Mouse (Mus musculus) lung, embryonic 15.5 days (tissue): ENCODE results near the gene Gm16181. TPM values are rescaled to one million over a fixed set of nuclear protein-coding genes. Genes with fewer than 3 reads are reported as not detected.

Source experiments
- ATAC-seq: fragments of 200-750 bp; cut with Nextera tagmentation; 2 replicates; pipeline ENCODE4 v1.8.0; 2017; ENCODE audit warnings: moderate number of reproducible peaks, borderline replicate concordance; ENCODE audit not compliant: low FRiP score, low TSS enrichment; ENCODE audit errors: extremely low read depth
- H3K27ac ChIP-seq: fragments of 300-500 bp; sonication (generic); 2 replicates; pipeline ENCODE4 v1.5.1; 2015; ENCODE audit warnings: moderate library complexity, mild to moderate bottlenecking, inconsistent platforms
- H3K27me3 ChIP-seq: fragments of 300-500 bp; sonication (generic); 2 replicates; pipeline ENCODE4 v1.6.1; 2015; ENCODE audit warnings: inconsistent platforms
- H3K36me3 ChIP-seq: fragments of 300-500 bp; sonication (generic); 2 replicates; pipeline ENCODE4 v1.6.1; 2015; ENCODE audit warnings: inconsistent platforms
- H3K4me1 ChIP-seq: fragments of 300-500 bp; sonication (generic); 2 replicates; pipeline ENCODE4 v1.6.1; 2015; ENCODE audit warnings: inconsistent platforms
- H3K4me2 ChIP-seq: fragments of 300-500 bp; sonication (generic); 2 replicates; pipeline ENCODE4 v1.6.1; 2015; ENCODE audit warnings: inconsistent platforms, mild to moderate bottlenecking, moderate library complexity
- H3K4me3 ChIP-seq: fragments of 300-500 bp; sonication (generic); 2 replicates; pipeline ENCODE4 v1.5.1; 2015; ENCODE audit warnings: mild to moderate bottlenecking, inconsistent platforms
- H3K9ac ChIP-seq: fragments of 300-500 bp; sonication (generic); 2 replicates; pipeline ENCODE4 v1.6.1; 2015; ENCODE audit warnings: inconsistent platforms
- H3K9me3 ChIP-seq: fragments of 300-500 bp; sonication (generic); 2 replicates; pipeline ENCODE4 v1.6.1; 2016; ENCODE audit warnings: inconsistent platforms
- WGBS: fragments of 180-500 bp; shearing (Covaris S2); methylation state at CpG from one replicate; pipeline ENCODE4 v1.1.7; 2015; 5-methylcytosine and 5-hydroxymethylcytosine counted together
- polyA plus RNA-seq: library from polyadenylated mRNA; unstranded; fragments of >200 nt; fragmentation: Nextera tagmentation; extraction: Ambion mirVana; gene quantifications from 2 replicates; pipeline ENCODE4 v1.2.1, GENCODE M21; 2015

The Gm16181 gene
- polyA plus RNA-seq, 1 experiment from 2014 or later, result 0.75 TPM

DNA sequence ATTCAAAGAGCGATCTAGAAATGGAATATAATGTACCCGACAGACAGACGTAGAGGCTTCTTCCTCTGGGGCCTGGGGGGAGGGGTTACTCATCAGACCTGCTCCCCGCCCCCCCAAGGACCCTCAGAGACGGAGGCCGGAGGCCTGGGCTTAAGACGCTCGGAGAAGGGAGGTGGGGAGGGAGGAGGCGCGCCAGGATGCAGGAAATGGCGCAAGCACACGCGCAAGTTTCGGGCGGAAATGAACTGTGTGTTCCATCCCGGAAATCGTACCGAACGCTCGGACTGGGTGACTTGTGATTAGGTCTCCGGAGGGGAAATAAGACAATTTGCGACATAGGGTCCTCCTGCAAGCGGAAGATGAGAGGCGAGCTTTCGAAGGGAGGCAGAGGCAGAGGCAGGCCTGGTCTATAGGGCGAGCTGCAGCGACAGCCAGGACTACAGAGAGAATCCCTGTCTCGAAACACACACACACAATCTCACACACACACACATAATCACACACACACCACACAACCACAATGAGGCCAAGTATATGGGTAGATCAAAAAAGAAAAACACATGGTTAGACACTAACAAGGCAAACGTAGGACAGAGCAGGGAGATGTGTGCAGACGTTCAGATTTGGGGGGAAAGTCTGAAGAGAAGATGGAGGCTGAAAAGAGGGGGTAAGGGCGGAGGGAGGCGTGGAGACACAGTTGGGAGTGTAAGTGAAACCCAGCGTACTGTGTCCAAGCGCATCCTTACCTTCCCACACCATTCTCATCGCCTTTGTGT lies 15.2 kb downstream of the Gm16181 start, which contains the start of gene Nfkbil1:
Gene Nfkbil1 (minus strand): TSS at position 179 of the 776 bp plus-strand sequence.
- ATAC-seq, result peak; percentile 88
- Histone ChIP-seq H3K27me3 (no peaks in the 10 kb centered on the region), H3K4me2 (peak within 1 kb of the TSS; percentile 88), H3K9ac (peak within 1 kb of the TSS; percentile 85), H3K36me3 (peaks cover 9% of the 10 kb centered on the region), H3K4me1 (peaks cover 42% of the 10 kb centered on the region), H3K4me3 (peak within 1 kb of the TSS; percentile 66), H3K27ac (peak within 1 kb of the TSS; percentile 97), H3K9me3 (no peaks in the 10 kb centered on the region)
- under 1% methylated on average over 35 of the region's 35 CpGs for WGBS

DNA sequence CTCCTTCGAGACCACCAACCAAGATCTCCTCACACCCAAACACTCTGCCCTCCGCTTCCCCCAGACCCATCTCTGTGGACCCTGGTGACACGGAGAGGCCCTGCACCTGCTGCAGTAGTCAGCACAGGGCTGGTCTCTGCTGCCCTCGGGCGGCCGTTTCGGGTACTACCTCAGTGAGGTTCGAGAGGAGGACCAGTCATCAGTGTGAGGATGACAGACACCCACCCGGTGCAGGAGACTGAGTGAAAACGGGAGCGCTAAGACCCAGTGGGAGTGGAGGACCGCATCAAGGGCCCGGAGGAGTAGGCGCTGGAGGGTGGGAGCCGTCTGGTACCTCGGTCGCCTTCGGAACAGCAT lies 15.7 kb downstream of the Gm16181 start:
- peak overlapping the region; percentile 85 for H3K9ac ChIP-seq
- H3K27ac ChIP-seq, result peak overlapping the region; percentile 97
- peak overlapping the region; percentile 88 for H3K4me2 ChIP-seq
- WGBS, result 1% methylated on average over 18 of the region's 18 CpGs
- peak; percentile 40 for ATAC-seq
- H3K4me1 ChIP-seq, result peaks cover 45% of the 10 kb centered on the region
- peaks cover 4% of the 10 kb centered on the region for H3K36me3 ChIP-seq
- no peaks in the 10 kb centered on the region for H3K27me3 ChIP-seq
- H3K9me3 ChIP-seq, result no peaks in the 10 kb centered on the region
- H3K4me3 ChIP-seq, result peak overlapping the region; percentile 66

DNA sequence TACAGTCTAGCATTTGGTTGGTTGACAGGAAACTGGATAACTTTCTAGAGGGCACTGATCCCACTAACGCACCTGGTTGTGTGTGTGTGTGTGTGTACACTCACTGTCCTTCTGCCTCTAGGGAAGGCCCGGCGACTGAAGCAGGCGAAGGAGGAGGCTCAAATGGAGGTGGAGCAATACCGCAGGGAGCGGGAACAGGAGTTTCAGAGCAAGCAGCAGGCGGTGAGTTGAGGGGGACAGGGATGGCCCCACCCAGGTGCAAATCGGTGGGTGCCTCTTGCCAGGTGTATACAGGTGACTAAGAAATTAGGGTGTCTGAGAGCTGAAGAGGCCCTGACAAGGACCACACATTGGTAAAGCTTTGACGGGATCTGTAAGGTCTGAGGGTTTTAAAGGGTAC lies 16.4 kb downstream of the Gm16181 start:
- Histone ChIP-seq H3K4me1 (peaks cover 45% of the 10 kb centered on the region), H3K4me3 (no peak overlapping the region), H3K27me3 (no peaks in the 10 kb centered on the region), H3K27ac (no peak overlapping the region), H3K36me3 (peaks cover 3% of the 10 kb centered on the region; the same call in 1 of the 2 replicates), H3K9ac (no peak overlapping the region), H3K4me2 (no peak overlapping the region), H3K9me3 (no peaks in the 10 kb centered on the region)
- no peak for ATAC-seq
- WGBS, result 76% methylated on average over 9 of the region's 9 CpGs

DNA sequence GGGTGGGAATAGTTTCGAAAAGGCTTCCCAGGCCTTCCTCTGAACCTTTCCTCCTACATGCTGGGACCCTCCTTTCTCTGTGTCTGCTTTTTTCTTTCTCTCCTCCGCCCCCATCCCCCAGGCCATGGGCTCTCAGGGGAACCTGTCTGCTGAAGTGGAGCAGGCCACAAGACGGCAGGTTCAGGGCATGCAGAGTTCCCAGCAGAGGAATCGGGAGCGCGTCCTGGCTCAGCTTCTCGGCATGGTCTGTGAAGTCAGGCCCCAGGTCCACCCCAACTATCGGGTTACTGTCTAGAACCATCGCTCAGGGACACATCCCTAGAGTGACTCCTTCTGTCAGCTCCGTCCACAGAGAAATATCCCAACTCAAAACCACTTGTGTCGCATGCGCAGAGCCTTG lies 16.9 kb downstream of the Gm16181 start:
- no peak overlapping the region for H3K9ac ChIP-seq

DNA sequence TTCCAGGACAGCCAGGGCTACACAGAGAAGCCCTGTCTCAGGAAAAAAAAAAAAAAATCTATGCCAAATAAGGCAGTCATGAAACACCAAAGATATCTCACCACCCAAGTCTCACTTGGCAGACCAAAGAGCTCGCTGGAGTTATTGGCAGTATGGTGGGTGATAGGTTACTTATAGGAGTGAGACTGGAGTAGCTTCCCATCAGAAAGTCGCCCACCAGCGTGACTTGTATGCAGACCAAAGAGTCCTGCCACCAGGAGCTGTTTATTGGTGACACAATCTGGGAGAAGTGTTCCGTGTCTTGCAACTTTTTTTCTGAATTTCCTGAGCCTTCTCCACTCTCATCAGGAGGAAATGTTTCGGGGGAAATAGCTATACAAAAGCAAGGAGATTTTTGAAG lies 19.1 kb downstream of the Gm16181 start:
- WGBS, result 75% methylated on average over 5 of the region's 5 CpGs
- Histone ChIP-seq H3K4me3 (no peak overlapping the region), H3K4me1 (peaks cover 38% of the 10 kb centered on the region), H3K9me3 (no peaks in the 10 kb centered on the region), H3K27ac (no peak overlapping the region), H3K27me3 (no peaks in the 10 kb centered on the region), H3K4me2 (no peak overlapping the region), H3K36me3 (peaks cover 19% of the 10 kb centered on the region), H3K9ac (peak overlapping the region; percentile 8; the same call in 1 of the 2 replicates)
- no peak for ATAC-seq

More for the DNA sequence above, 16.9 kb downstream of the Gm16181 start:
- Histone ChIP-seq H3K4me1 (peaks cover 43% of the 10 kb centered on the region), H3K4me3 (no peak overlapping the region), H3K36me3 (peaks cover 3% of the 10 kb centered on the region; the same call in 1 of the 2 replicates), H3K9me3 (no peaks in the 10 kb centered on the region), H3K27ac (no peak overlapping the region), H3K27me3 (no peaks in the 10 kb centered on the region), H3K4me2 (no peak overlapping the region)
- WGBS, result 86% methylated on average over 12 of the region's 12 CpGs
- ATAC-seq, result no peak

DNA sequence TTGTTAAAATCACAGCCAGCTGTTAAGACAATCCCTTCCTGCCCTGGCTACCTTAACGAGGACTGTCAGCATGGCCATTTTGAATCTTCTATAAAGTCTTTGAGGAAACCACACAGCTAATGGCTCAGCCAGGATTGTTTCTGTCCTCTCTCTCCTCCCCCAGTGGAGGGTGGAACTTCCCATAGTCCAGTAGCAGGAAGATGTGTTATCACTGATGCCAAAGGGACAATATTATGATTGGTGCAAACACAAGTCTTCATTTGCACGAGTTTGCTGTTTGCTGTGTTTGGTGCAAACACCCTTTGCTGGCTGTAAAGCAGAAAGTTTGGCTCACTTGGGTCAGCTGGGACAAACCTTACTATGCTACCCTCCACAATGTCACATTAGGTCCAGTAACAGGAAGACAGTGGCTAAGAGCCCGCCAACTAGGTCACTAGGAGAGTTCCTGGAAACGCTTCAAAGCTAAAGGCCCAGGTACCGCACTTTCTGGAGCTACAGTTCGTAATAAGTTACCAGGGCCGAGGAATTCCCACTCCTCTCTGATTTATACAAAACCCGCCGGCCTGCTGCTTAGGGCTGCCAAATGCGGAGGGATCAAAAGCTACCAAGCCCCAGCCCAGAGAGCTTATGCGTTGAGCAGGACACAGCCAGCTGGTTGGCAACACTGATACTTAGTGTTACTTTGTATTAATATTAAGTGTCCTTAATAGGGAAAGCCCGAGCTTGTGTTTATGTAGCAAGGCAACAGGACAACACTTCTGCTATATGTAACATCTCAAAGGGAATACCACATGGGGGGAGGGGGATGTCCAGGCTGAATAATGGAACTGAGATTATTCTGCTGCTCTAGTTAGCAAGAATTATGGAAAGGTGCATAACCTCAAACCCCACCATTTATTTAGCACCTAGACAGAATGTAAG lies 20.0 kb downstream of the Gm16181 start:
- WGBS, result 24% methylated on average over 12 of the region's 12 CpGs
- Histone ChIP-seq H3K4me1 (peaks cover 44% of the 10 kb centered on the region), H3K27ac (peak overlapping the region; percentile 98), H3K27me3 (no peaks in the 10 kb centered on the region), H3K4me3 (peak overlapping the region; percentile 81), H3K9me3 (no peaks in the 10 kb centered on the region), H3K36me3 (peaks cover 29% of the 10 kb centered on the region), H3K4me2 (peak overlapping the region; percentile 80), H3K9ac (peak overlapping the region; percentile 94)
- no peak for ATAC-seq

DNA sequence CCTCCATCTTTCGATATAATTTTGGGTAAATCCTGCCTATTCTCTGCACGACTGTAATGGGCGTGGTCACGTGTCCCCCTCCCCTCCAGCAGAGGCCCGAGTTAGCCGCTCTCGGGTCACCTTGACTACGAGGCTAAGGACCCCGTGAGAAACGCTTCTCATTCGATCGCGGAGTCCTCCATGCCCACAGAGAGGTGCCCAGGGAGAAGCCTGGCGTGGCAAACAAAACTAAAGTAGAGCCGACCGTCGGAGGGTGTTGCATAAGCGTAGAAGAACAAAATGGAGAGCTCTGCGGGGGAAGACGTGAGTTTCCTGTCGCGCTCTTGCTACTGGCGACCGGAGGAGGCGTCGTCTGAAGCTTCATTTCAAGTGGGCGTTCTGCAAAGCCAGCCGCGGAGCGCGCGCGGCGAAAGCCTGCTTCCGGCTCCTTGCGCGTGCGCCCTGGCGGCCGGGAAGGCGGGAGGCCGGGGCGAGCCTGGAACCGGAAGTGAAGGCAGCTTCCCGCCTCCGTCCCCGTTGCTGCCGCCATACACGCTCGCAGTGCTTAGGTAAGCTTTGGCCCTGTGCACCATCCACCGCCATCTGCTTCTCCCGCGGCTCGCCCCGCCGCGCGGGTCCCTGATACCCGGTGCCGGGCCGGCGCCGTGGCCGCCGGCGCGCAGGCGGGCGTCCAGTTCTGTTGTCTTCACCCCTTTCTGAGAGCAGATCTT lies 20.8 kb downstream of the Gm16181 start, which contains the start of gene Ddx39b:
Gene Ddx39b (plus strand): TSS at position 442 of the 710 bp plus-strand sequence.
- H3K4me1 ChIP-seq, result peaks cover 45% of the 10 kb centered on the region
- under 1% methylated on average over 69 of the region's 69 CpGs for WGBS

DNA sequence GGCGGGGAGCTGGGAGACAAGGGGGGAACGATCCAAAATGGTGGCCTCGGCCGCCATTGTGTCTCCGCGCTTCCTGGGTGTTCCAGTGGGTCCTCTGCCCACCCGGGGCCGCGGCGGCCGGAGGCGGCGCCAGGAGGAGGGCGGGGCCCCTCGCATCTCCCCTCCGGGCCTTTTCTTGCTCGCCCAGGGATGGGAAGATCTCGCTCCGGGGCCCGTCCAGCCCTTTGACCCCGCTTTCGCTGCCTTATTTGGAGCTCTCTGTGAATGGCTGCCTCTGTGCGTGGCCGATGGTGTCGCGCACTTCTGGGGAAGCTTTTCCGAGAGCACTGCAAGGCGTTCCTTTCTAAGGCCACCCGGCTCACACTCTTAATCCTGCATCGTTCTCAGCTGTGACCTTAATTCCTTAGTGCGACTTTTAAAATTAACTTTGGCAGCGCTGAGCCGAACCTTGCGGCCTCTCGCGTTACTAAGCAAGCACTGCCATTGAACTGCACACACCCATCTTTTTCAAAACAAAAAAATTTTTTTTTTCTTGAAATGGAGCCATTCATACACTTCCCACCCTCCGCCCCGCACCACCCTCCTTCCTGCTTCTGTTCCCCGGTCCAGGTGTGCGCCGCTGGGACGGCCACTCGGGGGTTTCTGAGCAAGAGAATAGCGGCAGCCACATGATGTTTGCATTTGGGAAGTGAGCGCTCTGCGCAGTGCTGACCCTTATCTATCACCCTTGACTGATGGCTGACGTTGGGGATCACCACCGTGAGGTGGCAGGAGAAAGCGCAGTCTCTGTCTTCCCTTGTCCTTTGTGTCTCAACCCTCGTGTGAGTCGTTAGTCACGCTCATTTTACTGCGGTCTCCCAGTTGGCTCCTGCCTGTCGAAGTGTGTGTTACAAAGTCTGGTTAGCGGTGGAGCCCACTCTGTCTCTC lies 21.6 kb downstream of the Gm16181 start:
- Histone ChIP-seq H3K27ac (peak overlapping the region; percentile 98), H3K4me3 (peak overlapping the region; percentile 81), H3K4me2 (peak overlapping the region; percentile 80), H3K36me3 (peaks cover 45% of the 10 kb centered on the region), H3K27me3 (no peaks in the 10 kb centered on the region), H3K9me3 (no peaks in the 10 kb centered on the region), H3K9ac (peak overlapping the region; percentile 94), H3K4me1 (peaks cover 47% of the 10 kb centered on the region)
- ATAC-seq, result peak; percentile 48
- under 1% methylated on average over 55 of the region's 55 CpGs for WGBS

More for the DNA sequence above, 20.8 kb downstream of the Gm16181 start, which contains the start of gene Ddx39b:
- Histone ChIP-seq H3K9ac (peak within 1 kb of the TSS; percentile 94), H3K27me3 (no peaks in the 10 kb centered on the region), H3K27ac (peak within 1 kb of the TSS; percentile 98), H3K9me3 (no peaks in the 10 kb centered on the region), H3K36me3 (peaks cover 37% of the 10 kb centered on the region), H3K4me3 (peak within 1 kb of the TSS; percentile 81), H3K4me2 (peak within 1 kb of the TSS; percentile 80)
- ATAC-seq, result peak; percentile 90

DNA sequence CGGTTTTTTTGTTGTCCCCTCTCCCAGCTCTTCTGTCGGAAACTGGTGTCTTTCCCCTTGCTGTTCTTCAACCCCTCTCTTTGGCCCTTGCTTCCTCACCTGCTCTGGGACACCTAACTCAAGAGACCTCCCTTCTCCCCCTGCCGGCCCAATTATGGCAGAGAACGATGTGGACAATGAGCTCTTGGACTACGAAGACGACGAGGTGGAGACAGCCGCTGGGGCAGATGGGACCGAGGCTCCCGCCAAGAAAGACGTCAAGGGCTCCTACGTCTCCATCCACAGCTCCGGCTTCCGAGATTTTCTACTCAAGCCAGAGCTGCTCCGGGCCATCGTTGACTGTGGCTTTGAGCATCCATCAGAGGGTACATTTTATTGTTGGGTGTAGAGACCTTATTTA lies 22.5 kb downstream of the Gm16181 start:
- ATAC-seq, result no peak
- Histone ChIP-seq H3K9me3 (no peaks in the 10 kb centered on the region), H3K27me3 (no peaks in the 10 kb centered on the region), H3K9ac (peak overlapping the region; percentile 94), H3K4me3 (peak overlapping the region; percentile 81), H3K36me3 (peaks cover 50% of the 10 kb centered on the region), H3K4me1 (peaks cover 47% of the 10 kb centered on the region), H3K27ac (peak overlapping the region; percentile 98), H3K4me2 (peak overlapping the region; percentile 80)
- WGBS, result 5% methylated on average over 16 of the region's 16 CpGs

DNA sequence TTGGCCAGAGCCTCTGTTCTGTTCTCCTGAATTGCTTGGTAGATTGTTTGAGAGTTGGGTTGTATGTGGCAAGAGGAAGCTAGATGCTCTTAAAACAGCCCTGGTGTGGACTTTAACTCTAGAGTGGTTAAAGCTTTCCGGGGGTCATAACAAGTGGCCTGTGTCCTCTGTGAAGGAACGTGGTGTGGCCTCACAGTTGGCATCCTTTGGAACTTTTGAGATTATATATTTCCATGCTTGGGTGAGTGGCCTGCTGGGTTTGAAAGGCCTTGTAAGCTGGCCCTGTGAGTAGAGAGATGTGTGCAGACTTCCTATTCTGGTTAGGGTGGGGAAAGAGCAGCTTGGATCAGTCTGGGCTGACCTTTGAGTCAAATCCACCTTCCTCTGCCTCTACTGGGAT lies 24.4 kb downstream of the Gm16181 start:
- 0 out of 2 replicates have a peak overlapping the region, but pooled peaks have one; percentile 11 for H3K9ac ChIP-seq
- H3K27me3 ChIP-seq, result no peaks in the 10 kb centered on the region
- peak overlapping the region; percentile 80; the same call in 1 of the 2 replicates for H3K4me2 ChIP-seq
- ATAC-seq, result no peak
- H3K9me3 ChIP-seq, result no peaks in the 10 kb centered on the region
- H3K4me1 ChIP-seq, result peaks cover 47% of the 10 kb centered on the region
- peaks cover 69% of the 10 kb centered on the region for H3K36me3 ChIP-seq
- WGBS, result 53% methylated on average over 2 of the region's 2 CpGs
- no peak overlapping the region for H3K27ac ChIP-seq
- H3K4me3 ChIP-seq, result no peak overlapping the region
